Mouse (Mus musculus) liver, embryonic 16.5 days (tissue): ENCODE measurements around the gene Gtf3c1. TPM values are rescaled to one million over a fixed set of nuclear protein-coding genes. Genes with fewer than 3 reads are reported as not detected.

Experiments
- ATAC-seq: fragments of 200-750 bp; cut with Nextera tagmentation; 2 replicates; pipeline ENCODE4 v1.8.0; 2017; ENCODE audit warnings: low read depth, mild to moderate bottlenecking, moderate number of reproducible peaks, moderate library complexity
- H3K27ac ChIP-seq: fragments of 300-500 bp; sonication (generic); 2 replicates; pipeline ENCODE4 v1.5.1; 2014; ENCODE audit warnings: mild to moderate bottlenecking, low read length
- H3K27me3 ChIP-seq: fragments of 300-500 bp; sonication (generic); 2 replicates; pipeline ENCODE4 v1.6.1; 2014; ENCODE audit warnings: low read depth, low read length, mixed read lengths; ENCODE audit not compliant: control insufficient read depth, insufficient read depth
- H3K36me3 ChIP-seq: fragments of 300-500 bp; sonication (generic); 2 replicates; pipeline ENCODE4 v1.6.1; 2014; ENCODE audit warnings: mild to moderate bottlenecking; ENCODE audit not compliant: control insufficient read depth, insufficient read depth
- H3K4me1 ChIP-seq: fragments of 300-500 bp; sonication (generic); 2 replicates; pipeline ENCODE4 v1.6.1; 2014; ENCODE audit warnings: low read depth, low read length, mixed read lengths; ENCODE audit not compliant: control insufficient read depth
- H3K4me2 ChIP-seq: fragments of 300-500 bp; sonication (generic); 2 replicates; pipeline ENCODE4 v1.6.1; 2014; ENCODE audit warnings: low read depth, low read length, mixed read lengths
- H3K4me3 ChIP-seq: fragments of 300-500 bp; sonication (generic); 2 replicates; pipeline ENCODE4 v1.5.1; 2014; ENCODE audit warnings: low read depth, mild to moderate bottlenecking, low read length
- H3K9ac ChIP-seq: fragments of 300-500 bp; sonication (generic); 2 replicates; pipeline ENCODE4 v1.6.1; 2014; ENCODE audit warnings: low read depth, low read length
- H3K9me3 ChIP-seq: fragments of 300-500 bp; sonication (generic); replicated peaks from 2 replicates; pipeline ENCODE4 v1.6.1; 2016; ENCODE audit warnings: low read length; ENCODE audit not compliant: control insufficient read depth
- WGBS: fragments of 180-500 bp; shearing (Covaris S2); extraction: QIAGEN DNeasy Blood & Tissue Kit; methylation state at CpG from one replicate; pipeline ENCODE4 v1.1.7; 2014; ENCODE audit not compliant: insufficient replicate concordance; 5-methylcytosine and 5-hydroxymethylcytosine counted together
- polyA plus RNA-seq: library from polyadenylated mRNA; unstranded; fragments of >200 nt; fragmentation: Nextera tagmentation; extraction: Ambion mirVana; gene quantifications from 2 replicates; pipeline ENCODE4 v1.2.1, GENCODE M21; 2015

Gene Gtf3c1
- polyA plus RNA-seq, 1 experiment from 2014 or later = 7.3 TPM

- no peak overlapping the region for H3K27ac ChIP-seq
- no peak overlapping the region for H3K9ac ChIP-seq
- H3K4me1 ChIP-seq = peaks cover 3% of the 10 kb centered on the region; the same call in 1 of the 2 replicates
- H3K36me3 ChIP-seq = no peaks in the 10 kb centered on the region
- no peak overlapping the region for H3K4me2 ChIP-seq
- H3K4me3 ChIP-seq = no peak overlapping the region
- no peaks in the 10 kb centered on the region for H3K9me3 ChIP-seq
- 62% methylated on average over 12 of the region's 12 CpGs for WGBS
- H3K27me3 ChIP-seq = no peaks in the 10 kb centered on the region
- ATAC-seq = no peak
Observed at GRCm38 (mm10) chr7:125604362-125605319, 102.9 kb downstream of the Gtf3c1 start.

GRCm38 (mm10) chr7:125603185-125603631 is 104.4 kb downstream of the Gtf3c1 start, which contains the start of gene Il21r:
Gene Il21r (plus strand): TSS chr7:125603429.
- H3K4me1 ChIP-seq = peaks cover 3% of the 10 kb centered on the region; the same call in 1 of the 2 replicates
- no peaks in the 10 kb centered on the region for H3K27me3 ChIP-seq
- H3K36me3 ChIP-seq = no peaks in the 10 kb centered on the region
- H3K4me2 ChIP-seq = no peak within 1 kb of the TSS
- H3K9me3 ChIP-seq = no peaks in the 10 kb centered on the region
- H3K27ac ChIP-seq = no peak within 1 kb of the TSS
- WGBS = 7% methylated on average over 11 of the region's 11 CpGs
- ATAC-seq = peak; percentile 22; the same call in 1 of the 2 replicates
- no peak within 1 kb of the TSS for H3K4me3 ChIP-seq
- H3K9ac ChIP-seq = no peak within 1 kb of the TSS; the same call in 1 of the 2 replicates

- Histone ChIP-seq H3K4me2 (no peak overlapping the region), H3K27me3 (no peaks in the 10 kb centered on the region), H3K36me3 (no peaks in the 10 kb centered on the region), H3K4me1 (peaks cover 3% of the 10 kb centered on the region; the same call in 1 of the 2 replicates), H3K9ac (no peak overlapping the region), H3K9me3 (no peaks in the 10 kb centered on the region), H3K27ac (peak overlapping the region; percentile 32; the same call in 1 of the 2 replicates), H3K4me3 (no peak overlapping the region)
- ATAC-seq = no peak
- 42% methylated on average over 11 of the region's 11 CpGs for WGBS
Observed at GRCm38 (mm10) chr7:125601821-125602448, 105.6 kb downstream of the Gtf3c1 start.

- WGBS = 60% methylated on average over 6 of the region's 6 CpGs
- Histone ChIP-seq H3K4me1 (peaks cover 3% of the 10 kb centered on the region; the same call in 1 of the 2 replicates), H3K9me3 (no peaks in the 10 kb centered on the region), H3K4me3 (no peak overlapping the region), H3K9ac (no peak overlapping the region), H3K4me2 (no peak overlapping the region), H3K27me3 (no peaks in the 10 kb centered on the region), H3K27ac (peak overlapping the region; percentile 32; the same call in 1 of the 2 replicates), H3K36me3 (no peaks in the 10 kb centered on the region)
- no peak for ATAC-seq
Observed at GRCm38 (mm10) chr7:125601280-125601670, 106.3 kb downstream of the Gtf3c1 start.

GRCm38 (mm10) chr7:125600612-125601279 is 106.8 kb downstream of the Gtf3c1 start:
- no peaks in the 10 kb centered on the region for H3K27me3 ChIP-seq
- no peak overlapping the region for H3K9ac ChIP-seq
- WGBS = 6% methylated on average over 6 of the region's 6 CpGs
- H3K4me1 ChIP-seq = peaks cover 3% of the 10 kb centered on the region; the same call in 1 of the 2 replicates
- 0 out of 2 replicates have a peak overlapping the region, but pooled peaks have one; percentile 26 for H3K27ac ChIP-seq
- peak; percentile 17; the same call in 1 of the 2 replicates for ATAC-seq
- no peaks in the 10 kb centered on the region for H3K36me3 ChIP-seq
- no peak overlapping the region for H3K4me3 ChIP-seq
- H3K9me3 ChIP-seq = no peaks in the 10 kb centered on the region
- 0 out of 2 replicates have a peak overlapping the region, but pooled peaks have one; percentile 8 for H3K4me2 ChIP-seq

- Histone ChIP-seq H3K27ac (no peak overlapping the region), H3K4me2 (no peak overlapping the region), H3K4me3 (no peak overlapping the region), H3K9me3 (no peaks in the 10 kb centered on the region), H3K27me3 (no peaks in the 10 kb centered on the region), H3K4me1 (peaks cover 3% of the 10 kb centered on the region; the same call in 1 of the 2 replicates), H3K9ac (no peak overlapping the region), H3K36me3 (no peaks in the 10 kb centered on the region)
- no peak for ATAC-seq
- 39% methylated on average over 10 of the region's 10 CpGs for WGBS
Observed at GRCm38 (mm10) chr7:125600136-125600535, 107.4 kb downstream of the Gtf3c1 start.

- Histone ChIP-seq H3K27me3 (no peaks in the 10 kb centered on the region), H3K9me3 (no peaks in the 10 kb centered on the region), H3K9ac (no peak overlapping the region), H3K36me3 (no peaks in the 10 kb centered on the region), H3K27ac (no peak overlapping the region), H3K4me2 (no peak overlapping the region), H3K4me3 (no peak overlapping the region), H3K4me1 (peaks cover 3% of the 10 kb centered on the region; the same call in 1 of the 2 replicates)
- WGBS = 11% methylated on average over 4 of the region's 4 CpGs
- no peak for ATAC-seq
Observed at GRCm38 (mm10) chr7:125599373-125599973, 108.1 kb downstream of the Gtf3c1 start.
